Mouse (Mus musculus): ENCODE measurements at regions not wholly inside any gene's neighbourhood (a gene's known extent, or its start where the extent isn't known, plus 50 kb on each side); places are given as distances from the start of the nearest gene placed in this dataset.

DNA sequence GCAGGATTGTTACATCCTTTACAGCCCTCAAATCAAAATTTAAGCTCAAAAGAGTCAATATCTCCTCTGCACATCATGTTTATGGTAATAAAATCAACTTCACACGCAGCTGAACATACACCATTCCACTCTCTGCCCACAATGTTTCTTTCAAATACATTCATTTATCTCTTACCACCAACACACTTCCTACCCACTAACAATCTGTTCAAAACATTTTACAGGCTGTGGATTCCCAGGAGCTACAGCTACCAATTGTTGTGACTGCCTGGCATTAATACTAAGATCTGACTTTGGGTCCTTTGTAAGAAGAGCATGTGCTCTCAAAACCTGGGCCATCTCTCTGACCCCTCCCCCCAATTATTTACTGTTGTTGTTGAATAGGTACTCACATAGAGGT lies 161.0 kb upstream of the Kcnmb2 start:
- TF ChIP-seq CTCF (conservative IDR thresholded peaks at IDR 0.05; ENCODE audit: low read length) (no peak), NANOG (IDR thresholded peaks at IDR 0.05; ENCODE audit: borderline replicate concordance, low read length) (no peak), POU5F1 (IDR thresholded peaks at IDR 0.05; ENCODE audit: borderline replicate concordance, low read length) (no peak)

Measured in E14TG2a.4 (cell line).